Mouse (Mus musculus): ENCODE measurements around the gene Ripor1. TPM values are rescaled to one million over a fixed set of nuclear protein-coding genes. Genes with fewer than 3 reads are reported as not detected.
"Not testable (repeated sequence)": the region's sequence is repeated elsewhere in the genome, so short reads cannot be mapped to it uniquely, and the experiment has no call there.

Gene Ripor1
- polyA plus RNA-seq (2012; rRNA removed): 52.0 and 52.1 TPM in 2 replicates

- peak in 1 of 2 experiments; percentile 69 for DNase-seq (ENCODE audit: extremely low spot score in 1 of 2, low spot score in 1 of 2)
These were observed at the start of gene Ripor1 for GRCm38 (mm10) chr8:105604804-105605381. Gene Ripor1 (plus strand): TSS chr8:105605255.

- DNase-seq (ENCODE audit: extremely low spot score in 1 of 2, low spot score in 1 of 2): no peak
These were observed 42.2 kb upstream of the Ripor1 start for GRCm38 (mm10) chr8:105562863-105563262.

- DNase-seq (ENCODE audit: extremely low spot score in 1 of 2, low spot score in 1 of 2): no peak
These were observed 41.2 kb upstream of the Ripor1 start for GRCm38 (mm10) chr8:105563871-105564270.

GRCm38 (mm10) chr8:105564573-105565229 lies 40.4 kb upstream of the Ripor1 start:
- not testable (repeated sequence) for DNase-seq (ENCODE audit: extremely low spot score in 1 of 2, low spot score in 1 of 2)

- no peak for DNase-seq (ENCODE audit: extremely low spot score in 1 of 2, low spot score in 1 of 2)
These were observed 39.6 kb upstream of the Ripor1 start for GRCm38 (mm10) chr8:105565401-105565881.

GRCm38 (mm10) chr8:105565952-105566702 lies 38.9 kb upstream of the Ripor1 start, which contains the start of gene Atp6v0d1:
Gene Atp6v0d1 (minus strand): TSS chr8:105566047.
- peak; percentile 99 to 100 for DNase-seq (ENCODE audit: extremely low spot score in 1 of 2, low spot score in 1 of 2)

- DNase-seq (ENCODE audit: extremely low spot score in 1 of 2, low spot score in 1 of 2): no peak
These were observed 38.1 kb upstream of the Ripor1 start for GRCm38 (mm10) chr8:105566703-105567595.

GRCm38 (mm10) chr8:105571810-105572209 lies 33.2 kb upstream of the Ripor1 start:
- DNase-seq (ENCODE audit: extremely low spot score in 1 of 2, low spot score in 1 of 2): peak; percentile 30 to 70

- DNase-seq (ENCODE audit: extremely low spot score in 1 of 2, low spot score in 1 of 2): no peak
These were observed 31.6 kb upstream of the Ripor1 start for GRCm38 (mm10) chr8:105573427-105573826.

- no peak for DNase-seq (ENCODE audit: extremely low spot score in 1 of 2, low spot score in 1 of 2)
These were observed 30.3 kb upstream of the Ripor1 start for GRCm38 (mm10) chr8:105574741-105575140.

GRCm38 (mm10) chr8:105575538-105575937 lies 29.5 kb upstream of the Ripor1 start:
- no peak for DNase-seq (ENCODE audit: extremely low spot score in 1 of 2, low spot score in 1 of 2)

GRCm38 (mm10) chr8:105579719-105580118 lies 25.3 kb upstream of the Ripor1 start:
- DNase-seq (ENCODE audit: extremely low spot score in 1 of 2, low spot score in 1 of 2): no peak

GRCm38 (mm10) chr8:105592431-105592830 lies 12.6 kb upstream of the Ripor1 start:
- DNase-seq (ENCODE audit: extremely low spot score in 1 of 2, low spot score in 1 of 2): no peak

- DNase-seq (ENCODE audit: extremely low spot score in 1 of 2, low spot score in 1 of 2): peak in 1 of 2 experiments; percentile 72
These were observed 11.2 kb upstream of the Ripor1 start for GRCm38 (mm10) chr8:105593859-105594258.

GRCm38 (mm10) chr8:105594451-105595242 lies 10.4 kb upstream of the Ripor1 start:
- no peak for DNase-seq (ENCODE audit: extremely low spot score in 1 of 2, low spot score in 1 of 2)

- peak in 1 of 2 experiments; percentile 62 for DNase-seq (ENCODE audit: extremely low spot score in 1 of 2, low spot score in 1 of 2)
These were observed 8.6 kb upstream of the Ripor1 start for GRCm38 (mm10) chr8:105596362-105597034.

- no peak for DNase-seq (ENCODE audit: extremely low spot score in 1 of 2, low spot score in 1 of 2)
These were observed 6.3 kb upstream of the Ripor1 start for GRCm38 (mm10) chr8:105598777-105599176.

GRCm38 (mm10) chr8:105601301-105601700 lies 3.8 kb upstream of the Ripor1 start:
- DNase-seq (ENCODE audit: extremely low spot score in 1 of 2, low spot score in 1 of 2): no peak

GRCm38 (mm10) chr8:105602540-105602939 lies 2.5 kb upstream of the Ripor1 start:
- not testable (repeated sequence) for DNase-seq (ENCODE audit: extremely low spot score in 1 of 2, low spot score in 1 of 2)
